Mouse (Mus musculus) 416B (cell line): Measurements from ENCODE around the gene Fzd9.

ENCODE experiments used
- DNase-seq: peaks from one replicate; pipeline ENCODE4 v3.0.0; 2011; ENCODE audit warnings: low read depth

Gene Fzd9

GRCm38 (mm10) chr5:135251079-135251454, at the start of gene Fzd9:
Fzd9 (minus strand) TSS chr5:135251230.
- DNase-seq = no peak

DNA sequence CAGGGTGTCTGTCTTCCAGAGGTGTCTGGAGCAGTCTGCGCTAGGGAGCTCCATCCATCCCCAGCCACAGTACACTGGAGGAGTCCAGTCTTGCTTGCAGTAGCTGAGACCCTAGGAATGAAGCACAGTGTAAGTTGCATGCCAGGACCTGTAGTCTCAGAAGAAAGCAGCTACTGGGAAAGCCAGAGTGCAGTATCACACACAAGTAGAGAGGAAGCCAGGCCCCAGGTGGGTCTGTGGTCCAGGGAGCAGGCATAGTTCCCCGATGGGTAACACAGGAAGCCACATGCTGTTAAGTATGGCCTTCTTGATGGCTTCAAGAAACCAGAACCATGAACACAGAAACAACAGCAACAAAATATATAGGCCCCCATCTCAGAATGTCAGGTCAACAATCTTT, 41.0 kb upstream of the Fzd9 start:
- no peak for DNase-seq

DNA sequence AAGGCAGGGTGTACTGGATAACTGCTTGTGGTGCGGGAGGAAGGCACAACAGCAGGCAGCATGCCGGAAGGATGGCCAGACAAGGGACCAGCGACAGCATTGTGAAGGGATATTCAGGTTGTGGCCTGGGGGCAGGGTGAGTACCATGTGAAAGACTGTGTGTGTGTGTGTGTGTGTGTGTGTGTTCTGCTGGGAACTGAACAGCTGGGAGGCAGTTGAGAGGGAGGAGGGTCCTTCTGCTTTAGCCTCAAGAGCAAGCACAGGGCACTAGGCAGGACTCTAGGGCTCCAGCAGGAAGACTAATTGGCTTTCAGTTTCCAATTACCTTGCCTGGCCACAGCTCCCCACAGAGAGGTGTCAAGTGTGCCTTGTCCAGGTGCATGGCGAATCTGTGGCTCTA, 40.2 kb upstream of the Fzd9 start:
- no peak for DNase-seq

DNA sequence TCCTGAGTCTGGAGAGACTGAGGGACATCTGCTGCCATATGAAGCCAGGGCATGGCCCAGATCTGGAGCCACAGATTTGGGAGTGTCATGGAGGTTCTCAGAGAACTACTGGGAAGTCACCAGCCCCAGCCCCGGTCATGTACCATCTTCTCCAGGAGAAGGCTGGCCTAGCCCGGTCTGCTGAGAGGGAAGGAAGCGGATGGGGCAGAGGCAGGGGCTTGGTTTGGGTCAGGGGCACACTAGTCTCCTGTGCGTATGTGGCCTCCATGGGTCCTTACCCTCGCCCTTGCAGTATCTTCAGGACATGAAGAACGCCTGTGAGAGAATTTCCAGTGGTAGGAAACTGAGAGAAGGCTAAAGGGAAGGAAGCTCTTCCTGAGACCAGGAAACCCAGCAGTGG, 39.7 kb upstream of the Fzd9 start:
- no peak for DNase-seq

- no peak for DNase-seq
These were observed 35.9 kb upstream of the Fzd9 start for GRCm38 (mm10) chr5:135286926-135287325.

DNA sequence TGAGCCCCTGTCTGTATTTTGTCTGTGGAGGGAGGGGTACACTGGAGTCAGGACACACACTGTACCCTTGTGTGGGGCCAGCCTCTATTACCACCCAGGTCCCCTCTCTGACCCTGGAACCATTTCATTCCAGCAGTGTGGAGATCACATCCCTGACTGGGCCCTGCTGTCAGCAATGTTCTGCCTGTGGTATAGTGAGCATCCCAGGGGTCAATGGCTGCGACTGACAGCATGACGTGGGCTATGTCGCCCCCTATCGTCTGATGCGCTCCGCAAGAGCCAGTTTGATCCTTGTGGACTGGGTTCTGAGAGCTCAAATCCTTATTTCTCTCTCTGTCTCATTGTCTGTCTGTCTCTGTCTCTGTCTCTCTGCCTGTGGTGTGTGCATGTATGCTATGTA, 35.2 kb upstream of the Fzd9 start:
- DNase-seq = peak; percentile 74

DNA sequence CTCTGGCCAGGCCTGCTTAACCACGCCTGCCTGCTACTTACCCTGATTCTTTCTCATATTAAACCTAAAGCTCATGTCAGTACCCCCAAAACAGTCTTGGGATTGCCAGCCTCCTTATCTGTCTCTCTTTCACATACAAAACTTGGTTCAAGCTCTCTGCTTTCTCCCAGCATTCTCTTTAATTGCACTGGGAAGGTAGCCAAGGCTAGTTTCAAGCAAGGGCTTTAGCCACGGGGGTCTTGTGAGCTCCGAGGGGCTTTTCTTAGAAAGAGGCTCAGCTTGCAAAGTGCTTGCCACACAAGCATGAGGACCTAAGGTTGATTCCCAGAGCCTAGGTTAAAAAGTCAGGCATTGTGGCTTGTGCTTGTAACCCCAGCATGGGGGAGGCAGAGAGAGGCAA, 34.2 kb upstream of the Fzd9 start:
- no peak for DNase-seq

- no peak for DNase-seq
These were observed 29.2 kb upstream of the Fzd9 start for GRCm38 (mm10) chr5:135280226-135280625.

GRCm38 (mm10) chr5:135276597-135276996, 25.6 kb upstream of the Fzd9 start:
- no peak for DNase-seq

- DNase-seq = no peak
These were observed 23.8 kb upstream of the Fzd9 start for GRCm38 (mm10) chr5:135274663-135275396.

GRCm38 (mm10) chr5:135271563-135272165, 20.6 kb upstream of the Fzd9 start:
- no peak for DNase-seq

- no peak for DNase-seq
These were observed 19.3 kb upstream of the Fzd9 start for GRCm38 (mm10) chr5:135270361-135270760.

- no peak for DNase-seq
These were observed 18.4 kb upstream of the Fzd9 start for GRCm38 (mm10) chr5:135269451-135269850.

DNA sequence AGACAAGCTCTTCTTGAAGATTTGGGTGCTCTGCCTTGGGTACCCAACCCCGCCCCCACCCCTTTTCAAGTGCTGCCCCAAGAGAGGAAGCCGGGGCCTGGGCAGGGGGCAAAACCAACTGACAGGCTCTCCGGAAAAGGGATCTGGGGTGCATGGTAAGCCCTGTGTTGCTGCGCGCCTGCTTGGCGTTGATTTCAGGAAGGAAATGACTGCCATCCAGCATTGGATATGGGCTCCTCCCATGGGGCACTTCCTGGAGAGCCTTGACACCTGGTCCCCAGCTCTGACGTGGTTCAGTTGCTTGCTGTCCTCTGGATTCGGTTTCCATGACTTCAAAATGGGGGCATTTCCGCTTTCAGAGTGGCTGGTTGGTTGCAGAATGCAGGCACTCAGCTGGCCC, 13.5 kb upstream of the Fzd9 start:
- peak; percentile 32 for DNase-seq

- DNase-seq = no peak
These were observed 13.0 kb upstream of the Fzd9 start for GRCm38 (mm10) chr5:135263866-135264503.

DNA sequence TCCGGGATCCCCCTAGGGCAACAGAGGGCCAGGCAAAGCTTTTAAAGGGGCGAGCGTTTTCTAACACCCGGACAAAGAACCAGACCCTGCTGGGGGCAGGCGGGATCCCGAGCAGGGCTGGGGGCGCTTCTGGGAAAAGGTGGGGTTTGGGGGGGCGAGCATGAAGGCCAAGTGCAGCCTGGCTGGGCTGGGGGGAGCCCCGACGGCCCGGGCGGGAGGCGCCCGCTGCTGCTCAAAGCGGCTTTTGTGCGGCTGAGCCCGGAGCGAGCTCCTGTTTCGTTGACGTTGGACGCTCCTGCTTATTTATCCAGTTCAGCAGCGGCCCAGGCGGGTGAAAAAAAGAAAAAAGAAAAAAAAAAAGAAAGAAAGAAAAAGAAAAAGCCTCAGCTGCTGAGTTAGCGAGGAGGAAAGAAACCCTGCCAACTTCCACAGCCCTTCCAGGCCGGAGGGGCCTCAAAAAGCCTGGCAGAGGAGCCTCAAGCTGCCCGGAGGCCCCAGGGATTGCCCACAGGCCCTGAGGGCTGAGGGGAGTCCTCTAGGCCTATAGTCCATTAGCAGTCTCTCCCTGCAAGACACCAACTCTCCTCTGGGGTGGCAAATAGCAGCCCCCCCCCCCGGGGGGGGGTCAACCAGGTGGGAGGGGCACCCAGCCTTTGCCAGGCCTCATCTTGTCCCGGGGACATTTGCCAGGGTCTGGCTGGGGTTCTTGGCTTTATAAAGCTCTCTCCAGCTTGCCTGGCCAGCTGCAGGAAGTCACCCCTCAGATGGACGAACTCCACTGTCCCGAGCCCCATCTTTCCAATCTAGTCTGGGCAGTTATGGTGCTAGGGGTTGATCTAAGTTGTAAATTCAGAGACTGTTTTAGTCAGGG, 7.5 kb upstream of the Fzd9 start:
- DNase-seq = no peak

- DNase-seq = no peak
These were observed 6.5 kb upstream of the Fzd9 start for GRCm38 (mm10) chr5:135257559-135257958.

- no peak for DNase-seq
These were observed 5.1 kb upstream of the Fzd9 start for GRCm38 (mm10) chr5:135256166-135256565.

DNA sequence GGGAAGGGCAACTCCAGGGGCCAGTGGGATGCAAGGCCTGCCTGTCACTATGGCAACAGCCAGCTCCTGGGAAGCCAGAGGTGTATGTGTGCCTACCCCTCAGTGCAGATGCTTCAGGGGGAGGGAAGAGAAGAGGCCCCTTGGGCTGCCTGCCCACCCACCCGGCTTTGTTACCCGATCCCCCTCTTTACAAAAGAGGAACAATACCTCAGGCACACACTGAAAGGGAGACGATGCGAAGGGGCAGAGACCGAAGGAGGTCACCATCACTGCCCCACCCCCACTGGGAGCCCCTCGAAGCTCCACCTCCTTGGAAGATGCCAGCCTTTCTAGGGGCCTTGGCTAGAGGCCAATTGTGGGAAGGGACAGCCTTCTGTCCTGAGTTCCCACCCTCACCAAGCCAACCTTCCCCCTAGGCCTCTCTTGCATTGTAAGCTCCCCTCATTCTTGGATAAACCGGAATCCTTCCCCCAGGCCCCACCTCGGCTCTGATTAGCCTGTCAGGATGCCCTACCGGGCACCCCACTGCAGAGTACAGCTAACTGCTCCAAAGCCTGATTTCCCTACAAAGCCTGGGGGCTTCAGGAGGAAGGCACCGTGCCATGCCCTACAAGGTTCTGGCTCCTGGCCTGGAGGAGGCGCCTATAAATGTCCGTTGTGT, 2.8 kb upstream of the Fzd9 start:
- DNase-seq = no peak

GRCm38 (mm10) chr5:135250186-135251078, 598 bp downstream of the Fzd9 start:
- no peak for DNase-seq
